Mouse (Mus musculus) CH12.LX (cell line): ENCODE data around the gene Dio1. TPM values are rescaled to one million over a fixed set of nuclear protein-coding genes. Genes with fewer than 3 reads are reported as not detected.

ENCODE experiments used
- DNase-seq: peaks from one replicate; pipeline ENCODE4 v3.0.0-alpha.2; 2013; ENCODE audit errors: extremely low read depth
- H3K27ac ChIP-seq: 2 replicates; pipeline ENCODE4 v1.5.1; 2012; ENCODE audit warnings: low read depth, mild to moderate bottlenecking, control low read depth, moderate library complexity; ENCODE audit not compliant: insufficient read depth
- H3K27me3 ChIP-seq: replicated peaks from 2 replicates; pipeline ENCODE3; 2012; ENCODE audit warnings: inconsistent platforms
- H3K36me3 ChIP-seq, 2 experiments: replicated peaks in 1 of 2; 2 replicates each; pipeline versions ENCODE3 to v1.6.1; 2012; ENCODE audit warnings: inconsistent platforms in 1 of 2, low read length in 1 of 2, mild to moderate bottlenecking in 1 of 2, mixed read lengths in 1 of 2, moderate library complexity in 1 of 2; ENCODE audit not compliant: control insufficient read depth in 1 of 2, insufficient read depth in 1 of 2
- H3K4me1 ChIP-seq, 2 experiments: 2 replicates each; pipeline ENCODE4 v1.6.1; 2012; ENCODE audit warnings: inconsistent platforms in 1 of 2, moderate library complexity in 1 of 2; ENCODE audit not compliant: insufficient read depth in 2 of 2, control insufficient read depth in 1 of 2
- H3K4me2 ChIP-seq: 2 replicates; pipeline ENCODE4 v1.6.1; 2012; ENCODE audit warnings: low read depth, mild to moderate bottlenecking, control low read depth; ENCODE audit not compliant: poor library complexity, insufficient read depth, severe bottlenecking
- H3K4me3 ChIP-seq, 3 experiments: fragments of 150-350 bp in 1 of 3; sonication (generic) in 1 of 3; replicated peaks in 1 of 3; 2 replicates each; pipeline versions ENCODE3 to v1.5.1; 2011 to 2012; ENCODE audit warnings: low read depth in 2 of 3, low read length in 2 of 3, mild to moderate bottlenecking in 2 of 3, moderate library complexity in 2 of 3, control low read depth in 1 of 3, improper control_type of control experiment in 1 of 3, inconsistent platforms in 1 of 3, mixed read lengths in 1 of 3; ENCODE audit not compliant: poor library complexity in 1 of 3
- H3K79me2 ChIP-seq: replicated peaks from 2 replicates; pipeline ENCODE4 v1.6.1; 2012; ENCODE audit warnings: mild to moderate bottlenecking, moderate library complexity; ENCODE audit not compliant: control insufficient read depth, poor library complexity, insufficient read depth, severe bottlenecking; ENCODE audit errors: extremely low read depth
- H3K9ac ChIP-seq: 2 replicates; pipeline ENCODE4 v1.6.1; 2012; ENCODE audit warnings: low read depth, mild to moderate bottlenecking, control low read depth, moderate library complexity; ENCODE audit not compliant: insufficient read depth
- H3K9me3 ChIP-seq: replicated peaks from 2 replicates; pipeline ENCODE3; 2012; ENCODE audit warnings: low read length, inconsistent platforms, mixed read lengths
- CHD1 ChIP-seq: IDR thresholded peaks from 2 replicates; pipeline ENCODE4 v1.6.1; 2012; ENCODE audit warnings: low read depth, low read length, improper control_type of control experiment, inconsistent platforms
- CHD2 ChIP-seq: IDR thresholded peaks from 2 replicates; pipeline ENCODE4 v1.6.1; 2011; ENCODE audit warnings: low read length, improper control_type of control experiment
- CTCF ChIP-seq, 2 experiments: IDR thresholded peaks in 1 of 2; conservative IDR thresholded peaks in 1 of 2; 2 replicates each; pipeline ENCODE4 v1.5.1; 2011 to 2012; ENCODE audit warnings: low read depth in 2 of 2, low read length in 2 of 2, improper control_type of control experiment in 1 of 2, inconsistent platforms in 1 of 2, mild to moderate bottlenecking in 1 of 2, moderate library complexity in 1 of 2
- E2F4 ChIP-seq: IDR thresholded peaks from 2 replicates; pipeline ENCODE4 v1.6.1; 2011; ENCODE audit warnings: low read depth, low read length, improper control_type of control experiment; ENCODE audit not compliant: insufficient replicate concordance
- ELF1 ChIP-seq: IDR thresholded peaks from 2 replicates; pipeline ENCODE4 v1.6.1; 2014; ENCODE audit warnings: low read depth, mild to moderate bottlenecking, inconsistent platforms, low read length, improper control_type of control experiment
- GABPA ChIP-seq: IDR thresholded peaks from 2 replicates; pipeline ENCODE4 v1.6.1; 2012; ENCODE audit warnings: low read depth, low read length, improper control_type of control experiment, inconsistent platforms; ENCODE audit not compliant: insufficient replicate concordance
- HCFC1 ChIP-seq: IDR thresholded peaks from 2 replicates; pipeline ENCODE4 v1.6.1; 2012; ENCODE audit warnings: low read depth, mild to moderate bottlenecking, inconsistent platforms, low read length, improper control_type of control experiment
- IRF4 ChIP-seq: IDR thresholded peaks from 2 replicates; pipeline ENCODE4 v1.6.1; 2014; ENCODE audit warnings: low read depth, mild to moderate bottlenecking, inconsistent platforms, low read length, improper control_type of control experiment
- JUN ChIP-seq: IDR thresholded peaks from 2 replicates; pipeline ENCODE4 v1.6.1; 2011; ENCODE audit warnings: low read depth, mild to moderate bottlenecking, low read length, improper control_type of control experiment, moderate library complexity; ENCODE audit not compliant: insufficient read depth
- JUND ChIP-seq: conservative IDR thresholded peaks from 2 replicates; pipeline ENCODE4 v1.6.1; 2011; ENCODE audit warnings: low read depth, low read length, improper control_type of control experiment
- KAT2A ChIP-seq: IDR thresholded peaks from 2 replicates; pipeline ENCODE4 v1.6.1; 2012; ENCODE audit warnings: low read length, improper control_type of control experiment, inconsistent platforms; ENCODE audit not compliant: insufficient replicate concordance
- MAFK ChIP-seq: IDR thresholded peaks from 2 replicates; pipeline ENCODE4 v1.6.1; 2011; ENCODE audit warnings: low read length, improper control_type of control experiment; ENCODE audit not compliant: insufficient replicate concordance
- MAZ ChIP-seq: IDR thresholded peaks from 2 replicates; pipeline ENCODE4 v1.6.1; 2012; ENCODE audit warnings: low read depth, mild to moderate bottlenecking, inconsistent platforms, low read length, improper control_type of control experiment, moderate library complexity
- MEF2A ChIP-seq: IDR thresholded peaks from 2 replicates; pipeline ENCODE4 v1.6.1; 2014; ENCODE audit warnings: low read depth, mild to moderate bottlenecking, inconsistent platforms, low read length, improper control_type of control experiment, borderline replicate concordance
- MYC ChIP-seq: IDR thresholded peaks from 2 replicates; pipeline ENCODE4 v1.6.1; 2011; ENCODE audit warnings: low read depth, mild to moderate bottlenecking, improper control_type of control experiment, low read length
- NELFE ChIP-seq: IDR thresholded peaks from 2 replicates; pipeline ENCODE4 v1.6.1; 2011; ENCODE audit warnings: low read depth, low read length, improper control_type of control experiment
- PAX5 ChIP-seq: IDR thresholded peaks from 2 replicates; pipeline ENCODE4 v1.6.1; 2012; ENCODE audit warnings: low read length, inconsistent platforms, mixed read lengths
- POLR2A ChIP-seq: IDR thresholded peaks from 2 replicates; pipeline ENCODE4 v1.6.1; 2011; ENCODE audit warnings: low read depth, mild to moderate bottlenecking, improper control_type of control experiment, low read length
- POLR2AphosphoS2 ChIP-seq: IDR thresholded peaks from 2 replicates; pipeline ENCODE4 v1.6.1; 2011; ENCODE audit warnings: low read depth, low read length, improper control_type of control experiment
- RAD21 ChIP-seq: IDR thresholded peaks from 2 replicates; pipeline ENCODE4 v1.6.1; 2011; ENCODE audit warnings: low read depth, mild to moderate bottlenecking, low read length, improper control_type of control experiment, moderate library complexity
- RCOR1 ChIP-seq: conservative IDR thresholded peaks from 2 replicates; pipeline ENCODE4 v1.6.1; 2012; ENCODE audit warnings: low read depth, mild to moderate bottlenecking, inconsistent platforms, low read length, improper control_type of control experiment
- SMC3 ChIP-seq: IDR thresholded peaks from 2 replicates; pipeline ENCODE4 v1.6.1; 2011; ENCODE audit warnings: low read depth, low read length, improper control_type of control experiment
- TBP ChIP-seq: conservative IDR thresholded peaks from 2 replicates; pipeline ENCODE4 v1.6.1; 2011; ENCODE audit warnings: low read depth, low read length, improper control_type of control experiment
- TCF12 ChIP-seq: IDR thresholded peaks from 2 replicates; pipeline ENCODE4 v1.6.1; 2014; ENCODE audit warnings: low read depth, mild to moderate bottlenecking, inconsistent platforms, low read length, improper control_type of control experiment
- UBTF ChIP-seq: IDR thresholded peaks from 2 replicates; pipeline ENCODE4 v1.6.1; 2012; ENCODE audit warnings: low read depth, mild to moderate bottlenecking, inconsistent platforms, low read length, improper control_type of control experiment, moderate library complexity
- USF1 ChIP-seq: IDR thresholded peaks from 2 replicates; pipeline ENCODE4 v1.6.1; 2014; ENCODE audit warnings: low read depth, mild to moderate bottlenecking, inconsistent platforms, low read length, improper control_type of control experiment
- ZC3H11A ChIP-seq: IDR thresholded peaks from 2 replicates; pipeline ENCODE4 v1.6.1; 2012; ENCODE audit warnings: low read depth, mild to moderate bottlenecking, inconsistent platforms, low read length, improper control_type of control experiment
- ZKSCAN1 ChIP-seq: IDR thresholded peaks from 2 replicates; pipeline ENCODE4 v1.6.1; 2012; ENCODE audit warnings: low read depth, inconsistent platforms, low read length, improper control_type of control experiment, borderline replicate concordance
- ZNF384 ChIP-seq: IDR thresholded peaks from 2 replicates; pipeline ENCODE4 v1.6.1; 2012; ENCODE audit warnings: low read depth, low read length, improper control_type of control experiment, inconsistent platforms
- dilution Hi-C: fragments of 300-500 bp; cut with MboI; formaldehyde crosslinking; loops from 2 replicates; pipeline ENCODE4 v1.14.3; 2020; ENCODE audit warnings: low sequenced_read_pairs; ENCODE audit not compliant: extremely low pct_unique_long_range_greater_than_20kb, extremely low pct_ligation_motif_present
- in situ Hi-C: fragments of 300-500 bp; cut with MboI; formaldehyde crosslinking; loops from 3 replicates; pipeline ENCODE4 v1.14.3; 2019; ENCODE audit warnings: low sequenced_read_pairs, low pct_ligation_motif_present, low pct_unique_long_range_greater_than_20kb, mixed read lengths
- polyA plus RNA-seq: library from polyadenylated mRNA; unstranded; fragments of >175 nt; gene quantifications from 2 replicates; pipeline ENCODE4 v1.2.1, GENCODE M21; 2012; ENCODE audit warnings: low read depth; ENCODE audit not compliant: insufficient read length
- total RNA-seq, 2 experiments: library from RNA; depleted of rRNA; stranded (reverse); fragments of 300-350 nt in 1 of 2; fragments of >200 nt in 1 of 2; gene quantifications; 2 replicates each; pipeline ENCODE4 v1.2.3; 2012 to 2014

The Dio1 gene
- total and polyA plus RNA-seq, 3 experiments = 0.23 to 1.3 (median 0.25) TPM

DNA sequence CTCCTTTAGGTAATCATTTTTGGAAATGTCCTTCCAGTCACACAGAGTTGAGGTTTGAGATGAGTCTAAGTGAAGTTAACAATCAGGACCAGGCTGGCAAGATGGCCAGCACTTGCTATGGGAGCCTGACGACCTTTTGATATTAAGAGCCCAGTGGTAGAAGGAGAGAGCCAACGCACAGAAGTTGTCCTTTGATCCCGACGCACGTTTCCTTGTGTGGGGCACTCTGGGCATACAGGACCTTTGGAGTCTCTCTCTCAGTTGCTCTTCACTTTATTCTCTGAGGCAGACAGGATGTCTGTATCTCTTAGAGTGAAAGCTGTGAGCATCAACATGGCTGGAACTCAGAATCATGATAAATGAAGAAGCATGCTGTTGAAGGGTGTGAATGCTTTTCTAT, 30.5 kb upstream of the Dio1 start:
- Histone ChIP-seq H3K27ac (no peak overlapping the region), H3K79me2 (no peaks in the 10 kb centered on the region), H3K9ac (no peak overlapping the region), H3K4me2 (no peak overlapping the region), H3K36me3 (peaks cover 16 to 70% of the 10 kb centered on the region in 2 experiments), H3K27me3 (no peaks in the 10 kb centered on the region), H3K4me1 (no peaks in the 10 kb centered on the region), H3K4me3 (no peak overlapping the region), H3K9me3 (peaks cover 2% of the 10 kb centered on the region)
- dilution Hi-C loops (no loop called here), in situ Hi-C loops (no loop called here)
- DNase-seq = no peak
- TF ChIP-seq KAT2A (no peak), TBP (no peak), RCOR1 (no peak), POLR2A (no peak), JUND (no peak), MYC (no peak), USF1 (no peak), SMC3 (no peak), GABPA (no peak), RAD21 (no peak), JUN (no peak), CTCF (conservative IDR thresholded peaks at IDR 0.05 in 1 of 2, IDR thresholded peaks at IDR 0.05 in 1 of 2; ENCODE audit: low read depth in 2 of 2, low read length in 2 of 2) (no peak), ZNF384 (no peak)

DNA sequence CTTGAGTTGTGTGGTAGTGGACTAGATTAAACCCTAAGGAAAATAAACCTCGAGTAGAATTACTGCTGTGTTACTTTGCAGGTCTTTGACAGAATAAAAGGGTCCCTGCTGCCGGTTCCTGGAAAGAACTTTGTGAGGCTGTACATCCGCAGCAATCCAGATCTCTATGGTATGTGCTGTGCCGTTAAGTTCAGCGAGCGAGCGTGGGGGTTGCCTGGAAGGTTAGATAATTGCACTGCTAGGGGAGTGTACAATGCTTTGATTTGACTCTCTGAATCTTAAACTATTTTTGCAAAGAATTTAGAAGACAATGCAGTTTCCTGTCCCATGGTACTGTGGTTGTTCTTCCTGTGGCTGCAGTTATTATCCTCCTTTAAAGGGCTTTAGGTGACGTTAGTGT, 29.4 kb upstream of the Dio1 start:
- dilution Hi-C loops = no loop called here
- H3K27me3 ChIP-seq = no peaks in the 10 kb centered on the region
- H3K79me2 ChIP-seq = no peaks in the 10 kb centered on the region
- no peak overlapping the region for H3K9ac ChIP-seq
- DNase-seq = no peak
- no peak overlapping the region for H3K4me3 ChIP-seq
- peaks cover 10 to 61% of the 10 kb centered on the region in 2 experiments for H3K36me3 ChIP-seq
- no peaks in the 10 kb centered on the region for H3K4me1 ChIP-seq
- peaks cover 2% of the 10 kb centered on the region for H3K9me3 ChIP-seq
- no peak overlapping the region for H3K27ac ChIP-seq
- in situ Hi-C loops = no loop called here
- no peak overlapping the region for H3K4me2 ChIP-seq
- TF ChIP-seq TCF12 = no peak
- TF ChIP-seq PAX5 = no peak
- TF ChIP-seq ZC3H11A = no peak
- no peak for TF ChIP-seq CHD2
- no peak for TF ChIP-seq MAFK
- no peak for TF ChIP-seq IRF4
- TF ChIP-seq HCFC1 = no peak
- TF ChIP-seq NELFE = no peak
- no peak for TF ChIP-seq UBTF
- TF ChIP-seq MAZ = no peak
- TF ChIP-seq POLR2AphosphoS2 = no peak
- no peak for TF ChIP-seq MEF2A
- TF ChIP-seq RAD21 = no peak
- TF ChIP-seq CHD1 = no peak
- TF ChIP-seq ELF1 = no peak
- TF ChIP-seq CTCF (conservative IDR thresholded peaks at IDR 0.05 in 1 of 2, IDR thresholded peaks at IDR 0.05 in 1 of 2; ENCODE audit: low read depth in 2 of 2, low read length in 2 of 2) = no peak
- no peak for TF ChIP-seq E2F4
- no peak for TF ChIP-seq ZKSCAN1
- no peak for TF ChIP-seq GABPA
